Mouse (Mus musculus): ENCODE data around the gene Nomo1.

The Nomo1 gene

GRCm38 (mm10) chr7:46033109-46033869 is at the start of gene Nomo1:
Gene Nomo1, plus strand, starts transcription at chr7:46033698.
- DNase-seq (ENCODE audit: low read depth, low spot score) = peak; percentile 99

GRCm38 (mm10) chr7:45986893-45987292 is 46.6 kb upstream of the Nomo1 start:
- no peak for DNase-seq (ENCODE audit: low read depth, low spot score)

GRCm38 (mm10) chr7:45988344-45988743 is 45.2 kb upstream of the Nomo1 start:
- no peak for DNase-seq (ENCODE audit: low read depth, low spot score)

GRCm38 (mm10) chr7:45992470-45992869 is 41.0 kb upstream of the Nomo1 start:
- no peak for DNase-seq (ENCODE audit: low read depth, low spot score)

GRCm38 (mm10) chr7:46000577-46000976 is 32.9 kb upstream of the Nomo1 start:
- no peak for DNase-seq (ENCODE audit: low read depth, low spot score)

GRCm38 (mm10) chr7:46002748-46003147 is 30.8 kb upstream of the Nomo1 start:
- no peak for DNase-seq (ENCODE audit: low read depth, low spot score)

- DNase-seq (ENCODE audit: low read depth, low spot score) = peak; percentile 72
Observed at GRCm38 (mm10) chr7:46009578-46009977, 23.9 kb upstream of the Nomo1 start.

- DNase-seq (ENCODE audit: low read depth, low spot score) = no peak
Observed at GRCm38 (mm10) chr7:46012121-46012520, 21.4 kb upstream of the Nomo1 start.

- DNase-seq (ENCODE audit: low read depth, low spot score) = peak; percentile 82
Observed at GRCm38 (mm10) chr7:46013266-46014010, 20.1 kb upstream of the Nomo1 start.

GRCm38 (mm10) chr7:46019594-46019993 is 13.9 kb upstream of the Nomo1 start:
- DNase-seq (ENCODE audit: low read depth, low spot score) = no peak

GRCm38 (mm10) chr7:46021951-46022350 is 11.5 kb upstream of the Nomo1 start:
- peak; percentile 16 for DNase-seq (ENCODE audit: low read depth, low spot score)

- DNase-seq (ENCODE audit: low read depth, low spot score) = no peak
Observed at GRCm38 (mm10) chr7:46025436-46025835, 8.1 kb upstream of the Nomo1 start.

GRCm38 (mm10) chr7:46028681-46029080 is 4.8 kb upstream of the Nomo1 start:
- no peak for DNase-seq (ENCODE audit: low read depth, low spot score)

GRCm38 (mm10) chr7:46029299-46030144 is 4.0 kb upstream of the Nomo1 start:
- peak; percentile 17 for DNase-seq (ENCODE audit: low read depth, low spot score)

- DNase-seq (ENCODE audit: low read depth, low spot score) = peak; percentile 13
Observed at GRCm38 (mm10) chr7:46030145-46030488, 3.4 kb upstream of the Nomo1 start, which contains the start of gene Abcc6. Gene Abcc6, minus strand, starts transcription at chr7:46030302.

- no peak for DNase-seq (ENCODE audit: low read depth, low spot score)
Observed at GRCm38 (mm10) chr7:46031075-46031474, 2.4 kb upstream of the Nomo1 start.

GRCm38 (mm10) chr7:46033870-46034337 is 406 bp downstream of the Nomo1 start:
- DNase-seq (ENCODE audit: low read depth, low spot score) = no peak

GRCm38 (mm10) chr7:46034991-46035390 is 1.5 kb downstream of the Nomo1 start:
- no peak for DNase-seq (ENCODE audit: low read depth, low spot score)

- no peak for DNase-seq (ENCODE audit: low read depth, low spot score)
Observed at GRCm38 (mm10) chr7:46035468-46035867, 2.0 kb downstream of the Nomo1 start.

- no peak for DNase-seq (ENCODE audit: low read depth, low spot score)
Observed at GRCm38 (mm10) chr7:46037433-46037832, 3.9 kb downstream of the Nomo1 start.

- no peak for DNase-seq (ENCODE audit: low read depth, low spot score)
Observed at GRCm38 (mm10) chr7:46039873-46040272, 6.4 kb downstream of the Nomo1 start.

- no peak for DNase-seq (ENCODE audit: low read depth, low spot score)
Observed at GRCm38 (mm10) chr7:46044106-46044505, 10.6 kb downstream of the Nomo1 start.

Data from mesoderm, embryonic 11.5 days (tissue).